Mouse (Mus musculus): ENCODE measurements around the gene Necab2.

- no peak for TF ChIP-seq POLR2A (IDR thresholded peaks at IDR 0.05; ENCODE audit: borderline replicate concordance, low read depth, low read length)
- no peak for TF ChIP-seq CTCF (IDR thresholded peaks at IDR 0.05; ENCODE audit: low read depth, low read length)
These were observed 13.2 kb downstream of the Necab2 start for GRCm38 (mm10) chr8:119459724-119460123.
